Mouse (Mus musculus) myocyte (in vitro differentiated cells): ENCODE results near the gene Lypd1. TPM values are rescaled to one million over a fixed set of nuclear protein-coding genes. Genes with fewer than 3 reads are reported as not detected.

Experiments
- H3K27me3 ChIP-seq: one replicate; pipeline ENCODE4 v1.6.1; 2011; ENCODE audit not compliant: control insufficient read depth, insufficient read depth, insufficient read length
- H3K36me3 ChIP-seq: one replicate; pipeline ENCODE4 v1.6.1; 2011; ENCODE audit not compliant: control insufficient read depth, insufficient read depth
- H3K4me2 ChIP-seq: one replicate; pipeline ENCODE4 v1.6.1; 2011; ENCODE audit warnings: low read depth, control low read depth
- H3K4me3 ChIP-seq: one replicate; pipeline ENCODE4 v1.5.1; 2011; ENCODE audit warnings: mild to moderate bottlenecking, control low read depth, moderate library complexity
- H3K79me2 ChIP-seq: one replicate; pipeline ENCODE4 v1.6.1; 2011; ENCODE audit not compliant: control insufficient read depth, insufficient read depth
- H3ac ChIP-seq: one replicate; pipeline ENCODE4 v1.6.1; 2011; ENCODE audit not compliant: control insufficient read depth, insufficient read length
- CEBPB ChIP-seq: IDR thresholded peaks from 2 replicates; pipeline ENCODE4 v1.6.1; 2011; ENCODE audit warnings: mild to moderate bottlenecking, moderate library complexity; ENCODE audit not compliant: poor library complexity, insufficient read depth, severe bottlenecking
- E2F4 ChIP-seq: IDR thresholded peaks from one replicate; pipeline ENCODE4 v1.6.1; 2011; ENCODE audit warnings: mild to moderate bottlenecking, control low read depth, moderate library complexity; ENCODE audit not compliant: insufficient read depth
- MAX ChIP-seq: IDR thresholded peaks from one replicate; pipeline ENCODE4 v1.6.1; 2011; ENCODE audit warnings: low read depth, mild to moderate bottlenecking, control low read depth
- MYOD1 ChIP-seq, 3 experiments: IDR thresholded peaks; one replicate each; pipeline ENCODE4 v1.6.1; 2011; ENCODE audit warnings: control low read depth in 2 of 3, low read depth in 2 of 3, mild to moderate bottlenecking in 2 of 3, moderate library complexity in 1 of 3; ENCODE audit not compliant: insufficient read length in 2 of 3, control insufficient read depth in 1 of 3
- MYOG ChIP-seq, 3 experiments: IDR thresholded peaks; one replicate each; pipeline ENCODE4 v1.6.1; 2011; ENCODE audit warnings: control low read depth in 2 of 3, low read depth in 2 of 3, mild to moderate bottlenecking in 2 of 3; ENCODE audit not compliant: insufficient read length in 2 of 3, control insufficient read depth in 1 of 3, insufficient read depth in 1 of 3
- POLR2A ChIP-seq: IDR thresholded peaks from one replicate; pipeline ENCODE4 v1.6.1; 2011; ENCODE audit warnings: low read depth, mild to moderate bottlenecking, control low read depth, moderate library complexity; ENCODE audit not compliant: insufficient read length
- POLR2AphosphoS2 ChIP-seq: IDR thresholded peaks from one replicate; pipeline ENCODE4 v1.6.1; 2011; ENCODE audit warnings: low read depth, control low read depth; ENCODE audit not compliant: insufficient read length
- REST ChIP-seq: IDR thresholded peaks from one replicate; pipeline ENCODE4 v1.6.1; 2011; ENCODE audit warnings: mild to moderate bottlenecking, control low read depth, moderate library complexity; ENCODE audit not compliant: insufficient read depth, insufficient read length
- SRF ChIP-seq: IDR thresholded peaks from one replicate; pipeline ENCODE4 v1.6.1; 2011; ENCODE audit warnings: low read depth; ENCODE audit not compliant: control insufficient read depth, insufficient read length
- TCF12 ChIP-seq: IDR thresholded peaks from one replicate; pipeline ENCODE4 v1.6.1; 2011; ENCODE audit warnings: mild to moderate bottlenecking, control low read depth; ENCODE audit not compliant: poor library complexity, insufficient read depth, severe bottlenecking
- TCF3 ChIP-seq: IDR thresholded peaks from one replicate; pipeline ENCODE4 v1.6.1; 2011; ENCODE audit warnings: low read depth, control low read depth; ENCODE audit not compliant: insufficient read length
- USF1 ChIP-seq: IDR thresholded peaks from one replicate; pipeline ENCODE4 v1.6.1; 2011; ENCODE audit warnings: low read depth, mild to moderate bottlenecking, control low read depth, moderate library complexity
- polyA plus RNA-seq: library from polyadenylated mRNA; unstranded; fragments of >200 nt; fragmentation: generic; extraction: Trizol; gene quantifications from one replicate; pipeline ENCODE4 v1.2.1, GENCODE M21; 2012; ENCODE audit warnings: missing spikeins

The Lypd1 gene
- polyA plus RNA-seq, 1 experiment: 0.11 TPM

GRCm38 (mm10) chr1:125910871-125911265 is 2.0 kb downstream of the Lypd1 start:
- H3K4me3 ChIP-seq: no peak overlapping the region
- TF ChIP-seq TCF12: no peak
- TF ChIP-seq MYOD1 (IDR thresholded peaks at IDR 0.05; ENCODE audit: control insufficient read depth in 1 of 3, insufficient read length in 2 of 3, low read depth in 2 of 3): no peak
- no peak for TF ChIP-seq USF1
- TF ChIP-seq MYOG (IDR thresholded peaks at IDR 0.05; ENCODE audit: control insufficient read depth in 1 of 3, insufficient read depth in 1 of 3, insufficient read length in 2 of 3, low read depth in 2 of 3): no peak
- no peak overlapping the region for H3ac ChIP-seq
- H3K79me2 ChIP-seq: no peaks in the 10 kb centered on the region
- no peak overlapping the region for H3K4me2 ChIP-seq
- H3K36me3 ChIP-seq: no peaks in the 10 kb centered on the region
- H3K27me3 ChIP-seq: peaks cover 23% of the 10 kb centered on the region

- Histone ChIP-seq H3K4me2 (no peak overlapping the region), H3K27me3 (peaks cover 23% of the 10 kb centered on the region), H3ac (no peak overlapping the region), H3K36me3 (no peaks in the 10 kb centered on the region), H3K79me2 (no peaks in the 10 kb centered on the region), H3K4me3 (no peak overlapping the region)
- TF ChIP-seq TCF3: no peak
- no peak for TF ChIP-seq POLR2AphosphoS2
- no peak for TF ChIP-seq MYOG (IDR thresholded peaks at IDR 0.05; ENCODE audit: control insufficient read depth in 1 of 3, insufficient read depth in 1 of 3, insufficient read length in 2 of 3, low read depth in 2 of 3)
- TF ChIP-seq REST: no peak
- no peak for TF ChIP-seq TCF12
- TF ChIP-seq CEBPB: no peak
- TF ChIP-seq E2F4: no peak
- no peak for TF ChIP-seq USF1
- no peak for TF ChIP-seq MYOD1 (IDR thresholded peaks at IDR 0.05; ENCODE audit: control insufficient read depth in 1 of 3, insufficient read length in 2 of 3, low read depth in 2 of 3)
- no peak for TF ChIP-seq MAX
- TF ChIP-seq SRF: no peak
- TF ChIP-seq POLR2A: no peak
Measured at GRCm38 (mm10) chr1:125910211-125910870, 2.6 kb downstream of the Lypd1 start.

- TF ChIP-seq POLR2A (no peak), TCF12 (no peak), TCF3 (no peak), POLR2AphosphoS2 (no peak), CEBPB (no peak), MYOD1 (IDR thresholded peaks at IDR 0.05; ENCODE audit: control insufficient read depth in 1 of 3, insufficient read length in 2 of 3, low read depth in 2 of 3) (no peak), SRF (no peak), MYOG (IDR thresholded peaks at IDR 0.05; ENCODE audit: control insufficient read depth in 1 of 3, insufficient read depth in 1 of 3, insufficient read length in 2 of 3, low read depth in 2 of 3) (no peak), REST (no peak)
- Histone ChIP-seq H3K79me2 (no peaks in the 10 kb centered on the region), H3K4me3 (no peak overlapping the region), H3ac (no peak overlapping the region), H3K36me3 (no peaks in the 10 kb centered on the region), H3K27me3 (no peaks in the 10 kb centered on the region), H3K4me2 (no peak overlapping the region)
Measured at GRCm38 (mm10) chr1:125893158-125893557, 19.7 kb downstream of the Lypd1 start.

GRCm38 (mm10) chr1:125870056-125870455 is 42.8 kb downstream of the Lypd1 start:
- TF ChIP-seq POLR2A: no peak
- TF ChIP-seq TCF3: no peak
- no peak for TF ChIP-seq USF1
- no peak for TF ChIP-seq CEBPB
- TF ChIP-seq E2F4: no peak
- no peak for TF ChIP-seq TCF12
- no peak for TF ChIP-seq REST
- H3ac ChIP-seq: no peak overlapping the region
- no peaks in the 10 kb centered on the region for H3K36me3 ChIP-seq
- H3K4me3 ChIP-seq: no peak overlapping the region
- H3K79me2 ChIP-seq: no peaks in the 10 kb centered on the region
- H3K4me2 ChIP-seq: no peak overlapping the region
- H3K27me3 ChIP-seq: no peaks in the 10 kb centered on the region

- Histone ChIP-seq H3K36me3 (no peaks in the 10 kb centered on the region), H3K4me2 (no peak overlapping the region), H3ac (no peak overlapping the region), H3K27me3 (no peaks in the 10 kb centered on the region), H3K4me3 (no peak overlapping the region), H3K79me2 (no peaks in the 10 kb centered on the region)
- TF ChIP-seq USF1: no peak
- TF ChIP-seq POLR2AphosphoS2: no peak
- TF ChIP-seq MYOD1 (IDR thresholded peaks at IDR 0.05; ENCODE audit: control insufficient read depth in 1 of 3, insufficient read length in 2 of 3, low read depth in 2 of 3): no peak
- no peak for TF ChIP-seq CEBPB
- no peak for TF ChIP-seq E2F4
- no peak for TF ChIP-seq MYOG (IDR thresholded peaks at IDR 0.05; ENCODE audit: control insufficient read depth in 1 of 3, insufficient read depth in 1 of 3, insufficient read length in 2 of 3, low read depth in 2 of 3)
- no peak for TF ChIP-seq MAX
- no peak for TF ChIP-seq TCF12
- TF ChIP-seq REST: no peak
- TF ChIP-seq POLR2A: no peak
- no peak for TF ChIP-seq SRF
Measured at GRCm38 (mm10) chr1:125858631-125859030, 54.3 kb downstream of the Lypd1 start.
